15 mouse cellular contexts compared by ENCODE assay signal in genomic region chr8:119712226-119712625, GRCm38 (mm10). TPM values are rescaled to one million over a fixed set of nuclear protein-coding genes. Genes with fewer than 3 reads are reported as not detected.
DNase-seq lines count a peak whose midpoint lies in the region; ATAC-seq and TF ChIP-seq lines count a peak whose summit lies in the region.
"Had no signal": no experiment of that assay in that cellular context is flagged by ENCODE, and none has a peak within 500 bp of the region (broad histone marks: within the 10 kb centered on the region; RNA-seq: fewer than 3 reads in every experiment).

No protein-coding gene starts in this region.

- no peaks in the 10 kb centered on the region for H3K9me3 ChIP-seq in lung, postnatal 0 days (ENCODE audit: low read length)
- H3K9me3 ChIP-seq: G1E; hindbrain, embryonic 10.5 days; lung, embryonic 15.5 days had no signal

- DNase-seq in urinary bladder, adult 18-20 months (ENCODE audit: low spot score in 2 of 2): peak; percentile 32 to 51
- no peak for DNase-seq in urinary bladder, postnatal 10 days (ENCODE audit: low spot score)
- peak; percentile 56 for DNase-seq in adrenal gland, postnatal 25 days
- DNase-seq in lung, postnatal 0 days (ENCODE audit: low spot score): peak; percentile 76
- DNase-seq in frontal cortex, adult 2 months (ENCODE audit: extremely low spot score in 1 of 2, low spot score in 1 of 2): no peak
- DNase-seq in cerebellum, postnatal 4 days (ENCODE audit: low spot score in 2 of 2): no peak
- no peak for DNase-seq in layer of hippocampus, postnatal 10 days (ENCODE audit: low spot score in 2 of 2)
- DNase-seq: cerebellum, postnatal 10 days; left cerebral cortex, postnatal 4 days had no signal

- peak; percentile 32; the same call in 1 of the 2 replicates for ATAC-seq in lung, postnatal 0 days
- ATAC-seq in neutrophil, adult 5-6 weeks (ENCODE audit: extremely low read depth, insufficient number of reproducible peaks, low FRiP score, poor library complexity, severe bottlenecking): peak; percentile 36; the same call in 1 of the 2 replicates
- ATAC-seq: intestine, postnatal 0 days had no signal

- no peak overlapping the region for H3K9ac ChIP-seq in lung, postnatal 0 days (replicated peaks; ENCODE audit: low read depth)
- H3K9ac ChIP-seq: lung, embryonic 15.5 days had no signal

- peak; percentile 16; the same call in 1 of the 2 replicates for TF ChIP-seq EP300 in lung, postnatal 0 days (IDR thresholded peaks at IDR 0.05)

- no peak overlapping the region for H3K4me3 ChIP-seq in lung, postnatal 0 days (ENCODE audit: low read depth, low read length)
- H3K4me3 ChIP-seq: hindbrain, embryonic 10.5 days; lung, embryonic 15.5 days had no signal

- H3K36me3 ChIP-seq in lung, postnatal 0 days (ENCODE audit: insufficient read depth, low read length): no peaks in the 10 kb centered on the region
- H3K36me3 ChIP-seq: G1E; hindbrain, embryonic 10.5 days; lung, embryonic 15.5 days had no signal

- no peaks in the 10 kb centered on the region for H3K27me3 ChIP-seq in lung, postnatal 0 days (replicated peaks; ENCODE audit: insufficient read depth, low read length)
- H3K27me3 ChIP-seq: lung, embryonic 15.5 days had no signal

- no peak overlapping the region for H3K27ac ChIP-seq in lung, postnatal 0 days (ENCODE audit: low read length)
- H3K27ac ChIP-seq: hindbrain, embryonic 10.5 days; lung, embryonic 15.5 days had no signal

- peaks cover 18% of the 10 kb centered on the region for H3K4me1 ChIP-seq in lung, postnatal 0 days (ENCODE audit: insufficient read depth, low read depth, low read length)

- 54% methylated on average over 6 of the region's 6 CpGs for WGBS in lung, postnatal 0 days

- TF ChIP-seq CTCF in lung, postnatal 0 days (IDR thresholded peaks at IDR 0.05): no peak

- H3K4me2 ChIP-seq in lung, postnatal 0 days (replicated peaks; ENCODE audit: low read depth, low read length): no peak overlapping the region
- H3K4me2 ChIP-seq: lung, embryonic 15.5 days had no signal

RNA-seq across cellular contexts. Expression of gene Atp2c2, which starts 12.4 kb away (rescaled TPM):
- total RNA-seq in adrenal gland, postnatal 25 days (2021): 0.67 and 0.95 TPM in 2 replicates
- 1.5 and 2.1 TPM in 2 replicates for polyA plus RNA-seq in lung, postnatal 0 days (2015; fragmentation: Nextera tagmentation; extraction: Ambion mirVana)
- total RNA-seq in neutrophil, adult 5-6 weeks (2017): not detected in 2 replicates
- polyA plus RNA-seq in frontal cortex, adult 2 months (2012; rRNA removed): 0.69 and 0.98 TPM in 2 replicates
- 1 to 10 TPM; 1.8 to 2.0 TPM for total RNA-seq in layer of hippocampus, postnatal 10 days (2021)
- total RNA-seq: G1E; gastrocnemius, adult 8-10 months had no signal
- polyA plus RNA-seq: G1E had no signal

RNA-seq across cellular contexts. Expression of gene Wfdc1, which starts 46.1 kb away (rescaled TPM):
- total RNA-seq in adrenal gland, postnatal 25 days (2021): 4.6 and 6.1 TPM in 2 replicates
- 130 and 164 TPM in 2 replicates for polyA plus RNA-seq in lung, postnatal 0 days (2015; fragmentation: Nextera tagmentation; extraction: Ambion mirVana)
- total RNA-seq in neutrophil, adult 5-6 weeks (2017): not detected in 2 replicates
- 18.2 and 24.3 TPM in 2 replicates for polyA plus RNA-seq in frontal cortex, adult 2 months (2012; rRNA removed)
- total RNA-seq in layer of hippocampus, postnatal 10 days (2021): 1 to 10 TPM; 5.1 to 5.2 TPM
- total RNA-seq: G1E had no signal
- polyA plus RNA-seq: G1E had no signal

Comparison
In these comparisons a context has a peak if more than half of its experiments do, and no peak if none do; other contexts are left out.
1. DNase-seq: peak in urinary bladder, adult 18-20 months (2 of 2), adrenal gland, postnatal 25 days (single experiment) and lung, postnatal 0 days (single experiment); none in urinary bladder, postnatal 10 days (single experiment), frontal cortex, adult 2 months (0 of 2), cerebellum, postnatal 4 days (0 of 2) and layer of hippocampus, postnatal 10 days (0 of 2).